Mouse (Mus musculus): ENCODE measurements at regions not wholly inside any gene's neighbourhood (a gene's known extent, or its start where the extent isn't known, plus 50 kb on each side); places are given as distances from the start of the nearest gene placed in this dataset.

GRCm38 (mm10) chr2:48380140-48380539 lies 433.8 kb upstream of the Acvr2a start:
- no peak for TF ChIP-seq CTCF (conservative IDR thresholded peaks at IDR 0.05; ENCODE audit: insufficient read depth, insufficient read length, low read depth, low read length)
- no peak for TF ChIP-seq POLR2A (IDR thresholded peaks at IDR 0.05; ENCODE audit: low read depth, low read length)
